Mouse (Mus musculus): ENCODE data around the gene Plxnc1. TPM values are rescaled to one million over a fixed set of nuclear protein-coding genes. Genes with fewer than 3 reads are reported as not detected.

The Plxnc1 gene
- total RNA-seq, 2 experiments from 2014 or later = 45.4 to 46.8 TPM

- DNase-seq (ENCODE audit: extremely low spot score in 1 of 2, low spot score in 2 of 2) = no peak
- intact Hi-C loops (cut with DNase I) = no loop called here
These were observed 16.6 kb upstream of the Plxnc1 start for GRCm38 (mm10) chr10:94961283-94961682.

DNA sequence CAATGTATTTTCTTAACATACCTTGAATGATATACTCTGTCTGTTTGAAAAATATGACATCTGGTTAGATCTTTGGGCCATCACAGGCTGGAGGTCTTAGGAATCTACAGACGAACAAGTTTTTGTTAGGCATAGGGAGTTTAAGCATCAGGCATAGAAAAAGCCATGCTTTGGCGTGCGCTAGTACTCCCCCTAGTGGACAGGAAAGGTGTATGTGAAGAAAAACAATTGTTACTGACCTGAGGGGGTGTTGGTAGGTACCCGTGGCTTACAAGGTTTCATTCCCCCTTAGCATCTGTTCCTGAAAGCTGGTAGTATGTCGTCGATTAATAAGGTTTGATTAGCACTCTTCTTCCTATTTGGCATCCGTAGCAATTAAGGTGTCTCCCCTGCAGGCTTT lies 13.7 kb upstream of the Plxnc1 start:
- intact Hi-C loops (cut with DNase I) = no loop called here
- peak in 1 of 2 experiments; percentile 44 for DNase-seq (ENCODE audit: extremely low spot score in 1 of 2, low spot score in 2 of 2)

DNA sequence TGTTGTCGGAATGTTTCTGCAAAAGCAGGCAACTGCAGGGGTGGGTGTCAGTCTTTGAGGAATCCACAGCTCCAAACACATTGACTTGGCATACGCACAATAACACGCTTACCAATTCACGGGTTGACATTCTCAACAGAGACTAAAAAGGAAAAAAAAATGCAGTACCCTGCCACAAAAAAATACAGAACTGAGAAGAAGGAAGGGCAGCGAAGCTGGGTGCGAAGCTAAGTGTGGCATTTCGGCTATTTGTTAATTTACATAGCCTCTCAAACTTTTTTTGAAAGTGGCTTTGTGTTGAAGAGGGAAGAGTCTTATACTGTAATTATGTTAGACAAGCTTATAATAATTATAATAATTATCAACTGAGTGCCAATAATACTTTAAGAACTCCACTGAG lies 13.1 kb upstream of the Plxnc1 start:
- DNase-seq (ENCODE audit: extremely low spot score in 1 of 2, low spot score in 2 of 2) = no peak
- intact Hi-C loops (cut with DNase I) = no loop called here

GRCm38 (mm10) chr10:94947915-94948675 lies 3.5 kb upstream of the Plxnc1 start:
- intact Hi-C loops (cut with DNase I) = loop anchor here (10.0 kb wide), 1 partner anchor 543 kb away; no protein-coding TSS in a partner anchor
- DNase-seq (ENCODE audit: extremely low spot score in 1 of 2, low spot score in 2 of 2) = no peak

DNA sequence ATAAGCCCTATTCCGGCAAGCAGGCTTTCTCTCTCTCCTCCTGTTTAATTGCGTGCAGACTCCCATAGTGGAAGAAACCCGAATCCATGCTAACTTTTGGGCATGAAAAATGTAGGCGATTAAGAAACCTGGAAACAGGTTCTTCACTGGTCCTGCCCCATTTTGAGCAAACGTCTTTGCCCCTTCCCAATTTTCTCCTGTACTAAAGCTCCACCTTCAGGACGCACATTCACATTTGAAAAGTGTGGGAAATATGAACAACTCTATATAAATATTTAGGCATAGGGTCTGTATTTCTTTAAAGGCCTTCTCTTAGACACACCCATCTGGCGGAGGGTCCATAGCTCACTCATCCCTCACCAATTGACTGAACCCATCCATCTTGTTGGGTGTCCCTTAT lies 2.8 kb upstream of the Plxnc1 start:
- intact Hi-C loops (cut with DNase I) = loop anchor here (10.0 kb wide), 1 partner anchor 543 kb away; no protein-coding TSS in a partner anchor
- DNase-seq (ENCODE audit: extremely low spot score in 1 of 2, low spot score in 2 of 2) = no peak

GRCm38 (mm10) chr10:94945206-94945711 lies 624 bp upstream of the Plxnc1 start:
- DNase-seq (ENCODE audit: extremely low spot score in 1 of 2, low spot score in 2 of 2) = peak; percentile 29 to 69
- intact Hi-C loops (cut with DNase I) = loop anchor here (2.0 to 10.0 kb wide), 3 partner anchors 256 to 540 kb away; partner anchors contain the start of gene Cep83

DNA sequence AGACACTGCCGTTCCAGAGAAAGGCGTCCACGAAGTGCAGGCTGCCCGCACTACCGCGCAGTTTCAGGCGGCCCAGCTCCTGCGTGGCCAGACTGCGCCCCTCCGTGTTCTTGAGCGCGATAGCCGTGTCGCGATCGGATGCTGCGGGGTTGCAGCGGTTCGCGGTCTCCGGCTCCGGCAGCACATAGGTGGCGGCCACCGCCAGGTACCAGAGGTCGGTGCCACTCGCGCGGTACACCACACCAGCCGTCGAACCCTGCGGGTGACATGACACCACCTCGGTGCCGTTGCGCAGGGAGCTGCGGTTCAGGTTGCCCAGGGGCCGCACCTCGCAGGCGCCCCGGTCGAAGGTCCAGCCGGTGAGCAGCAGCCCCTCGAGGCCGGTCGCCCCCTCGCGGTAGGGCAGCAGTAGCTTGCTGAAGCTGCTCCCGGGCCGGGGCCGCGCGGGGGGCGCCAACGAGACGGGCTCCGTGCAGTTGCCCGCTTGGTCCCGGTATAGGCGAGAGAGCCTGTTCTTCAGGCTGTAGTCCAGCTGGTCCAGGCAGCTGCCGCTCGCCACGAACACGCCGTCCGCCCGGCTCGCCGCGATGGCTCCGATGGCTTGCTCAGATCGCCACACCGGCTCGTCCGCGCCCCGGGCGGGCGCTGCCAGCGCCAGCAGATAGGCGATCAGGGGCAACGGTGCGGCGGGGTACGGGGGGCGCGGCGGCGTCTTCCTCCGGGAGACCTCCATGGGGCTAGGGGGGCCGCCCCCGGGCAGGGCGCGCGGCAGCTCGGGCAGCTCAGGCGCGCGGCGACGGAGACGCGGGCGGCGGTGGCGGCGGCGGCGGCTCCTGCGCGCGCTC lies 567 bp downstream of the Plxnc1 start:
- intact Hi-C loops (cut with DNase I) = loop anchor here (2.0 to 10.0 kb wide), 6 partner anchors 37 to 539 kb away; partner anchors contain the start of gene Cep83

GRCm38 (mm10) chr10:94943401-94943845 lies 1.2 kb downstream of the Plxnc1 start:
- DNase-seq (ENCODE audit: extremely low spot score in 1 of 2, low spot score in 2 of 2) = peak; percentile 30 to 67
- intact Hi-C loops (cut with DNase I) = loop anchor here (5.0 to 10.0 kb wide), 4 partner anchors 36 to 539 kb away; no protein-coding TSS in a partner anchor

More for the DNA sequence above, 567 bp downstream of the Plxnc1 start:
- peak; percentile 43 to 86 for DNase-seq (ENCODE audit: extremely low spot score in 1 of 2, low spot score in 2 of 2)

DNA sequence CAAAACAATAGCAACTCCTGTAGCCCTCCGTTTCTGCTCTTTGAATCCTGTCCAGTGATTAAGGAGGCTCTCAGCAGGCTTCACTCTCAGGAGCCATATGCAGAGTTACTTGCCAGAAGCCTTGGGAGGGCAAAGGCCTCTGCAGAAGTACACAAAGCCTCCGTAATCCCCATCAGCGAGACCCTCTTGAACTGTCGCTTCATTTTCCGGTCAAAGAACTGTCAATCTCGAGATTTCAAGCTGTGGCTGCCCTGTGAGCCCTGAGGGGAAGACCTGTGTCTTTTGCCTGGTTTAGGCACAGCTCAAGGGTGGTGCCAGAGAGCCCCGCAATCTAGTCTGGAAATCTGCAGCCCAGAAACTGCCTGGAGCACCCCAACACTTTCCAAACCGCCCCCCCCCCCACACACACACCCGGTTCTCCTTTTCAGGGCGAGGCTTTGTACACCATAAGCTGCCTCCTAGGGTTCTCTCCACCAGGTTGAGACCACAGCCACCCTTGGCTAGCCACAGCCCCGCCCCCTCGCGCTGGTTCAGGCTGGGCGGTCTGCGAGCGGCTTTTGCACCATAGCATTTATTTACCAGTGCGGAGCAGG lies 2.1 kb downstream of the Plxnc1 start:
- DNase-seq (ENCODE audit: extremely low spot score in 1 of 2, low spot score in 2 of 2) = peak in 1 of 2 experiments; percentile 61
- intact Hi-C loops (cut with DNase I) = loop anchor here (5.0 to 10.0 kb wide), 4 partner anchors 35 to 538 kb away; no protein-coding TSS in a partner anchor

DNA sequence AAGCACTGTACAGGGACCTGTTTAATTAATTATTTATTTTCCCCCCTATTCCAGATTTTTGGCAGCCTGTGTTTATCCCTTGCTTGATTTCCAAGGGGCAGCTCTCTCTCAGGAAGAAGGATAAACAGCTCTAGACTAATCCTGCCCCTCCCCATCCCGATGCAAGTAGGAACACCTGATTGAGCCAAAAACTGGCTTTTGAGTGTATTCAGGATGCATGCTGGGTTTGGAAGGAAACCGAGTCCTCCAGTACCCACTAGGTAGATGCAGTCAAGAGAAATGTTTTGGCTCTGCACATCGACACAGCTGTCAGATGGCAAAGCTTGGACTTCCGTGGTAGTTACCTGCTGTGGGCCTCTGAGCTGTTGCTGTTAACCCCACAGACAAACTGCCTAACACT lies 3.1 kb downstream of the Plxnc1 start:
- no peak for DNase-seq (ENCODE audit: extremely low spot score in 1 of 2, low spot score in 2 of 2)
- intact Hi-C loops (cut with DNase I) = loop anchor here (5.0 to 10.0 kb wide), 4 partner anchors 34 to 537 kb away; no protein-coding TSS in a partner anchor

GRCm38 (mm10) chr10:94940786-94941185 lies 3.8 kb downstream of the Plxnc1 start:
- intact Hi-C loops (cut with DNase I) = loop anchor here (5.0 to 10.0 kb wide), 4 partner anchors 33 to 536 kb away; no protein-coding TSS in a partner anchor
- no peak for DNase-seq (ENCODE audit: extremely low spot score in 1 of 2, low spot score in 2 of 2)

GRCm38 (mm10) chr10:94940061-94940460 lies 4.6 kb downstream of the Plxnc1 start:
- intact Hi-C loops (cut with DNase I) = loop anchor here (5.0 to 10.0 kb wide), 4 partner anchors 33 to 535 kb away; no protein-coding TSS in a partner anchor
- DNase-seq (ENCODE audit: extremely low spot score in 1 of 2, low spot score in 2 of 2) = no peak

DNA sequence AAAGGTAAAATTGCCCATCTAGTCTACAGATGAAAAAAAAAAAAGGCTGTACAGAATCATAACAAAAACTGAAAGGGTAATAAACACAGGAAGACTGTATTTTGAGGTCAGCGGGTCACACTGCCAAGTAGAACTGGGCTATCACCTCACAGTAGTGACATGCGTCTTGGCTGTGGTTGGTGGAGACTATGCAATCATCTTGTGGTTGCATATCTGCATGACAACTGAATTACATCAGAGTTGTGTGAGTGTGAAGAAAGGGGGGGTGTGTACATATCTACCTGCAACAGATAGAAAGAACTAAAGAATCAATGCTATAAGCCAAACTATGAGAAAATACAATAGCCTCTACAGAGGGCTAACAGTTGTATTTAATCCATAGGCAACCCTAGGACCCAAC lies 5.7 kb downstream of the Plxnc1 start:
- no peak for DNase-seq (ENCODE audit: extremely low spot score in 1 of 2, low spot score in 2 of 2)
- intact Hi-C loops (cut with DNase I) = no loop called here

DNA sequence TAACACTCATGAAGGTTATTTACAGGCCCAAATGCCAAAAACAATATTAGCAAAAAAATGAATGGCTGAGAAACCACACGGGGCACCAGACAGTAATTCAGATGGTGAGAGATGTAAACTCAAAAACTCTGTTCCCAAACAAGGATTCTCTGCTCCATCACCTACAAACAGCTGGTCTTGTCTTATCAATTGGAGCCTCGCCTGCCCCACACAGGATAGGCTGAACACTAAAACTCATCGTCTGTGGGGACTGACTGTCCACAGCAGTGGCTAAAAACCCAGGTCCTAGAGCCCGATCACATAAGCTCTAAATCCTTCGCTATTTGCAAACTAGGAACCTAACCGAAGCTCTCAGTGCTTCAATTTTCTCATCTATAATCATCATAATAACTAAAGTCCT lies 6.3 kb downstream of the Plxnc1 start:
- no peak for DNase-seq (ENCODE audit: extremely low spot score in 1 of 2, low spot score in 2 of 2)
- intact Hi-C loops (cut with DNase I) = no loop called here

GRCm38 (mm10) chr10:94935270-94935669 lies 9.4 kb downstream of the Plxnc1 start:
- intact Hi-C loops (cut with DNase I) = no loop called here
- no peak for DNase-seq (ENCODE audit: extremely low spot score in 1 of 2, low spot score in 2 of 2)

GRCm38 (mm10) chr10:94934151-94934614 lies 10.5 kb downstream of the Plxnc1 start:
- intact Hi-C loops (cut with DNase I) = no loop called here
- no peak for DNase-seq (ENCODE audit: extremely low spot score in 1 of 2, low spot score in 2 of 2)

- intact Hi-C loops (cut with DNase I) = no loop called here
- DNase-seq (ENCODE audit: extremely low spot score in 1 of 2, low spot score in 2 of 2) = peak in 1 of 2 experiments; percentile 57
These were observed 12.4 kb downstream of the Plxnc1 start for GRCm38 (mm10) chr10:94931961-94932832.

DNA sequence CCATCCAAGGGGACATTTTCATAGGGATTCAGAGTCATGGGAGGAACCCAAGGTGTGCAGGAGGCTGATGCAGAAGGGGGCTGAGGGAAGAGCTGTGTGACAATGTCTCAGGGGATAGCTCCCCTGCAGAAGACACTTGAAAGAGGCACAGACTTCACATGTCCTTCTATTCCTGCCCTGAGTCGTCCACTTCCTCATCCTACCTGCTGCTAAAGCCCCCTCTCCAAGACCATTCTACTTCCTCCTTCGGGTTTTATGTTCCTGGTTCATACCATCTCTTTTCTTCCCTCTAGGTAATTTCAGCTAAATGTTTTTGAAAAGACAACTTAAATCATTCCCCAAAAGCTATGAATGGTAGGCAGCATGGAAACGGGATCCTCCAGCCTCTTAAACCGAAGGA lies 16.5 kb downstream of the Plxnc1 start:
- intact Hi-C loops (cut with DNase I) = no loop called here
- DNase-seq (ENCODE audit: extremely low spot score in 1 of 2, low spot score in 2 of 2) = no peak

Data from left cerebral cortex, postnatal 10 days (tissue).